Mouse (Mus musculus): ENCODE measurements around the gene Nat8f5. TPM values are rescaled to one million over a fixed set of nuclear protein-coding genes. Genes with fewer than 3 reads are reported as not detected.
"Not testable (repeated sequence)": the region's sequence is repeated elsewhere in the genome, so short reads cannot be mapped to it uniquely, and the experiment has no call there.

The Nat8f5 gene
- total and polyA plus RNA-seq, 2 experiments from 2014 or later, result not detected

GRCm38 (mm10) chr6:85818338-85818737, 2.4 kb downstream of the Nat8f5 start:
- 0 out of 2 replicates have a peak, but pooled peaks cover 4% of the 10 kb centered on the region for H3K9me3 ChIP-seq (replicated peaks; ENCODE audit: control insufficient read depth, low read length)
- H3K4me1 ChIP-seq (ENCODE audit: control insufficient read depth, insufficient read depth), result no peaks in the 10 kb centered on the region
- H3K4me2 ChIP-seq (ENCODE audit: low read depth, low read length), result no peak overlapping the region
- no peak overlapping the region for H3K27ac ChIP-seq (ENCODE audit: low read depth)
- no peak overlapping the region for H3K4me3 ChIP-seq (ENCODE audit: low read depth, low read length)
- TF ChIP-seq EP300 (IDR thresholded peaks at IDR 0.05; ENCODE audit: low read depth), result no peak
- no peak for TF ChIP-seq CTCF (IDR thresholded peaks at IDR 0.05; ENCODE audit: low read depth)
- no peak overlapping the region for H3K9ac ChIP-seq (replicated peaks; ENCODE audit: low read depth, low read length)
- no peaks in the 10 kb centered on the region for H3K27me3 ChIP-seq (ENCODE audit: control insufficient read depth, insufficient read depth, low read length)
- no peak for DNase-seq (ENCODE audit: low spot score)
- 58% methylated on average over 1 of the region's 1 CpGs for WGBS
- ATAC-seq (ENCODE audit: insufficient read depth, low read depth), result no peak
- H3K36me3 ChIP-seq (replicated peaks; ENCODE audit: control insufficient read depth, insufficient read depth, low read length), result no peaks in the 10 kb centered on the region

- no peaks in the 10 kb centered on the region for H3K9me3 ChIP-seq (replicated peaks; ENCODE audit: control insufficient read depth, low read length)
- DNase-seq (ENCODE audit: low spot score), result no peak
- no peak overlapping the region for H3K27ac ChIP-seq (ENCODE audit: low read depth)
- WGBS, result 69% methylated on average over 2 of the region's 2 CpGs
- H3K4me3 ChIP-seq (ENCODE audit: low read depth, low read length), result no peak overlapping the region
- no peak overlapping the region for H3K9ac ChIP-seq (replicated peaks; ENCODE audit: low read depth, low read length)
- no peak for TF ChIP-seq CTCF (IDR thresholded peaks at IDR 0.05; ENCODE audit: low read depth)
- TF ChIP-seq EP300 (IDR thresholded peaks at IDR 0.05; ENCODE audit: low read depth), result no peak
- ATAC-seq (ENCODE audit: insufficient read depth, low read depth), result no peak
- no peaks in the 10 kb centered on the region for H3K4me1 ChIP-seq (ENCODE audit: control insufficient read depth, insufficient read depth)
- H3K27me3 ChIP-seq (ENCODE audit: control insufficient read depth, insufficient read depth, low read length), result no peaks in the 10 kb centered on the region
- H3K4me2 ChIP-seq (ENCODE audit: low read depth, low read length), result no peak overlapping the region
- H3K36me3 ChIP-seq (replicated peaks; ENCODE audit: control insufficient read depth, insufficient read depth, low read length), result no peaks in the 10 kb centered on the region
Measured at GRCm38 (mm10) chr6:85813339-85813738, 7.4 kb downstream of the Nat8f5 start.

GRCm38 (mm10) chr6:85810942-85811537, 9.7 kb downstream of the Nat8f5 start:
- H3K27me3 ChIP-seq (ENCODE audit: control insufficient read depth, insufficient read depth, low read length); H3K4me2 ChIP-seq (ENCODE audit: low read depth, low read length); H3K9ac ChIP-seq (replicated peaks; ENCODE audit: low read depth, low read length); DNase-seq (ENCODE audit: low spot score); ATAC-seq (ENCODE audit: insufficient read depth, low read depth); H3K27ac ChIP-seq (ENCODE audit: low read depth); H3K4me1 ChIP-seq (ENCODE audit: control insufficient read depth, insufficient read depth); H3K4me3 ChIP-seq (ENCODE audit: low read depth, low read length); H3K9me3 ChIP-seq (replicated peaks; ENCODE audit: control insufficient read depth, low read length); H3K36me3 ChIP-seq (replicated peaks; ENCODE audit: control insufficient read depth, insufficient read depth, low read length): not testable (repeated sequence)
- 44% methylated on average over 2 of the region's 3 CpGs for WGBS

GRCm38 (mm10) chr6:85810514-85810913, 10.3 kb downstream of the Nat8f5 start:
- not testable (repeated sequence) for ATAC-seq (ENCODE audit: insufficient read depth, low read depth)

GRCm38 (mm10) chr6:85809784-85810183, 11.0 kb downstream of the Nat8f5 start:
- H3K4me1 ChIP-seq (ENCODE audit: control insufficient read depth, insufficient read depth); ATAC-seq (ENCODE audit: insufficient read depth, low read depth): not testable (repeated sequence)
- 49% methylated on average over 2 of the region's 3 CpGs for WGBS

More at GRCm38 (mm10) chr6:85810514-85810913, 10.3 kb downstream of the Nat8f5 start:
- not testable (repeated sequence) for H3K4me1 ChIP-seq (ENCODE audit: control insufficient read depth, insufficient read depth); H3K9ac ChIP-seq (replicated peaks; ENCODE audit: low read depth, low read length); H3K27me3 ChIP-seq (ENCODE audit: control insufficient read depth, insufficient read depth, low read length); DNase-seq (ENCODE audit: low spot score); H3K27ac ChIP-seq (ENCODE audit: low read depth); H3K4me3 ChIP-seq (ENCODE audit: low read depth, low read length); H3K36me3 ChIP-seq (replicated peaks; ENCODE audit: control insufficient read depth, insufficient read depth, low read length); H3K4me2 ChIP-seq (ENCODE audit: low read depth, low read length); H3K9me3 ChIP-seq (replicated peaks; ENCODE audit: control insufficient read depth, low read length)
- 77% methylated on average over 2 of the region's 3 CpGs for WGBS

GRCm38 (mm10) chr6:85803180-85803579, 17.6 kb downstream of the Nat8f5 start:
- not testable (repeated sequence) for H3K4me2 ChIP-seq (ENCODE audit: low read depth, low read length); ATAC-seq (ENCODE audit: insufficient read depth, low read depth)

More at GRCm38 (mm10) chr6:85809784-85810183, 11.0 kb downstream of the Nat8f5 start:
- not testable (repeated sequence) for H3K27me3 ChIP-seq (ENCODE audit: control insufficient read depth, insufficient read depth, low read length); H3K4me3 ChIP-seq (ENCODE audit: low read depth, low read length); H3K4me2 ChIP-seq (ENCODE audit: low read depth, low read length); H3K9me3 ChIP-seq (replicated peaks; ENCODE audit: control insufficient read depth, low read length); H3K36me3 ChIP-seq (replicated peaks; ENCODE audit: control insufficient read depth, insufficient read depth, low read length); H3K27ac ChIP-seq (ENCODE audit: low read depth); H3K9ac ChIP-seq (replicated peaks; ENCODE audit: low read depth, low read length); DNase-seq (ENCODE audit: low spot score)

More at GRCm38 (mm10) chr6:85803180-85803579, 17.6 kb downstream of the Nat8f5 start:
- not testable (repeated sequence) for H3K4me1 ChIP-seq (ENCODE audit: control insufficient read depth, insufficient read depth); H3K9ac ChIP-seq (replicated peaks; ENCODE audit: low read depth, low read length); H3K36me3 ChIP-seq (replicated peaks; ENCODE audit: control insufficient read depth, insufficient read depth, low read length); H3K27ac ChIP-seq (ENCODE audit: low read depth); DNase-seq (ENCODE audit: low spot score); H3K4me3 ChIP-seq (ENCODE audit: low read depth, low read length); H3K9me3 ChIP-seq (replicated peaks; ENCODE audit: control insufficient read depth, low read length); H3K27me3 ChIP-seq (ENCODE audit: control insufficient read depth, insufficient read depth, low read length)
- 55% methylated on average over 5 of the region's 5 CpGs for WGBS

Small RNA genes within 50 kb of the gene (microRNA-seq; reads per million reads assigned to microRNA genes)
- gene Mir6375, result not detected

Other genes starting within 250 kb of the Nat8f5 start
- 2.8 and 3.5 TPM in 2 replicates for gene Alms1, start 233.4 kb downstream of the Nat8f5 start, total RNA-seq (2014; rRNA removed; ENCODE audit: low replicate concordance)
- 0.61 and 0.81 TPM in 2 replicates for gene Alms1, start 233.4 kb downstream of the Nat8f5 start, polyA plus RNA-seq (2015; fragmentation: Nextera tagmentation; extraction: Ambion mirVana)
- not detected in 2 replicates for gene Nat8f7, start 107.8 kb downstream of the Nat8f5 start, total RNA-seq (2014; rRNA removed; ENCODE audit: low replicate concordance)
- gene Nat8f7, start 107.8 kb downstream of the Nat8f5 start, polyA plus RNA-seq (2015; fragmentation: Nextera tagmentation; extraction: Ambion mirVana), result not detected in 2 replicates
- not detected in 2 replicates for gene Nat8f3, start 55.2 kb downstream of the Nat8f5 start, total RNA-seq (2014; rRNA removed; ENCODE audit: low replicate concordance)
- 0.11 TPM in 1 of 2 replicates, not detected in the other for gene Nat8f3, start 55.2 kb downstream of the Nat8f5 start, polyA plus RNA-seq (2015; fragmentation: Nextera tagmentation; extraction: Ambion mirVana)
- not detected in 2 replicates for gene Nat8f6, start within 50 bp of the Nat8f5 start, total RNA-seq (2014; rRNA removed; ENCODE audit: low replicate concordance)
- not detected in 2 replicates for gene Nat8f6, start within 50 bp of the Nat8f5 start, polyA plus RNA-seq (2015; fragmentation: Nextera tagmentation; extraction: Ambion mirVana)
- gene Nat8, start 11.1 kb upstream of the Nat8f5 start, total RNA-seq (2014; rRNA removed; ENCODE audit: low replicate concordance), result not detected in 2 replicates
- gene Nat8, start 11.1 kb upstream of the Nat8f5 start, polyA plus RNA-seq (2015; fragmentation: Nextera tagmentation; extraction: Ambion mirVana), result not detected in 2 replicates
- gene Nat8f2, start 48.2 kb upstream of the Nat8f5 start, total RNA-seq (2014; rRNA removed; ENCODE audit: low replicate concordance), result not detected in 2 replicates
- gene Nat8f2, start 48.2 kb upstream of the Nat8f5 start, polyA plus RNA-seq (2015; fragmentation: Nextera tagmentation; extraction: Ambion mirVana), result not detected in 2 replicates
- 0.42 and 2.2 TPM in 2 replicates for gene Nat8f4, start 83.9 kb upstream of the Nat8f5 start, total RNA-seq (2014; rRNA removed; ENCODE audit: low replicate concordance)
- gene Nat8f4, start 83.9 kb upstream of the Nat8f5 start, polyA plus RNA-seq (2015; fragmentation: Nextera tagmentation; extraction: Ambion mirVana), result 1.4 and 1.7 TPM in 2 replicates
- 8.5 and 15.0 TPM in 2 replicates for gene Tprkb, start 90.9 kb upstream of the Nat8f5 start, total RNA-seq (2014; rRNA removed; ENCODE audit: low replicate concordance)
- 19.2 and 25.5 TPM in 2 replicates for gene Tprkb, start 90.9 kb upstream of the Nat8f5 start, polyA plus RNA-seq (2015; fragmentation: Nextera tagmentation; extraction: Ambion mirVana)
- gene Nat8f1, start 94.7 kb upstream of the Nat8f5 start, total RNA-seq (2014; rRNA removed; ENCODE audit: low replicate concordance), result 3.6 TPM in 2 replicates
- 5.6 and 7.4 TPM in 2 replicates for gene Nat8f1, start 94.7 kb upstream of the Nat8f5 start, polyA plus RNA-seq (2015; fragmentation: Nextera tagmentation; extraction: Ambion mirVana)
- gene Dusp11, start 140.7 kb upstream of the Nat8f5 start, total RNA-seq (2014; rRNA removed; ENCODE audit: low replicate concordance), result 36.8 and 39.1 TPM in 2 replicates
- gene Dusp11, start 140.7 kb upstream of the Nat8f5 start, polyA plus RNA-seq (2015; fragmentation: Nextera tagmentation; extraction: Ambion mirVana), result 27.7 and 33.5 TPM in 2 replicates
- not detected in 2 replicates for gene Figla, start 195.2 kb upstream of the Nat8f5 start, total RNA-seq (2014; rRNA removed; ENCODE audit: low replicate concordance)
- gene Figla, start 195.2 kb upstream of the Nat8f5 start, polyA plus RNA-seq (2015; fragmentation: Nextera tagmentation; extraction: Ambion mirVana), result not detected in 2 replicates
- 1.2 and 2.6 TPM in 2 replicates for gene Add2, start 207.7 kb upstream of the Nat8f5 start, total RNA-seq (2014; rRNA removed; ENCODE audit: low replicate concordance)
- 1.1 and 1.5 TPM in 2 replicates for gene Add2, start 207.7 kb upstream of the Nat8f5 start, polyA plus RNA-seq (2015; fragmentation: Nextera tagmentation; extraction: Ambion mirVana)